Comparison of ENCODE assay signal across 20 mouse cellular contexts in the genomic region with DNA sequence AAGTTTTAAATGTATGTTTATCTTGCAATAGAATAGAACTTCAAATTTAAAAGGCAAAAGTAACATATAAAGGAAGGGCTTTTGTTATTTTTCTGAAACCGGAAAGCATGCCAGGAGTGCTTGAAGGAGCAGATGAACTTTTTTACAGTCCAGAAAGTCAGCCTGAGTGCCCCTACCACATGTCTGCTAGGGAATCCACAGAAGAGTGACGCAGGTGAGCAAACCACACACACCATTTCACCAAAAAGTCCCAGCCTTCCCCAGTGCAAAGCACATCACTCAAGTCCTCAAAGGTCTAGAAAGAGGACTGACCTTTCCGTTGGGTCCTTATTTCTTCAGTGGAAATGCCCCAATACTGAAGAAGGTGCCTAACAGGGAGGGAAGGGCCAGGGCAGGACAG. TPM values are rescaled to one million over a fixed set of nuclear protein-coding genes. Genes with fewer than 3 reads are reported as not detected.
DNase-seq lines count a peak whose midpoint lies in the region; ATAC-seq lines count a peak whose summit lies in the region.
"Had no signal": no experiment of that assay in that cellular context is flagged by ENCODE, and none has a peak within 500 bp of the region (broad histone marks: within the 10 kb centered on the region; RNA-seq: fewer than 3 reads in every experiment).

No protein-coding gene starts in this region.

- H3K36me3 ChIP-seq in liver, embryonic 12.5 days, result peaks cover 63% of the 10 kb centered on the region
- H3K36me3 ChIP-seq in liver, embryonic 11.5 days (ENCODE audit: control insufficient read depth, insufficient read depth, low read length), result no peaks in the 10 kb centered on the region
- H3K36me3 ChIP-seq: embryonic facial prominence, embryonic 13.5 days; heart, embryonic 13.5 days; hindbrain, embryonic 15.5 days had no signal

- H3K9ac ChIP-seq in liver, embryonic 12.5 days, result no peak overlapping the region
- H3K9ac ChIP-seq in liver, embryonic 11.5 days (ENCODE audit: low read depth, low read length), result no peak overlapping the region
- H3K9ac ChIP-seq: embryonic facial prominence, embryonic 13.5 days; forebrain, embryonic 13.5 days; heart, embryonic 13.5 days; hindbrain, embryonic 15.5 days had no signal

- DNase-seq in liver, embryonic 11.5 days (ENCODE audit: low spot score), result no peak
- peak; percentile 53 for DNase-seq in induced T-regulatory cell, adult 2 months (ENCODE audit: low read depth)
- no peak for DNase-seq in left cerebral cortex, adult 8-10 months (ENCODE audit: low spot score in 2 of 2)
- no peak for DNase-seq in lung, postnatal 36 days
- DNase-seq in thymus, postnatal 0 days (ENCODE audit: low spot score), result no peak
- DNase-seq: adrenal gland, postnatal 25 days; B cell, adult 2 months; cerebellum, adult 18-20 months; cerebellum, adult 9-11 months; cerebellum, postnatal 36 days; gastrocnemius, postnatal 36 days; heart, adult 11 months; heart, postnatal 36 days had no signal

- 83% methylated on average over 3 of the region's 3 CpGs for WGBS in liver, embryonic 12.5 days (ENCODE audit: insufficient replicate concordance)
- 84% methylated on average over 3 of the region's 3 CpGs for WGBS in liver, embryonic 11.5 days

- no peak for ATAC-seq in liver, embryonic 12.5 days
- no peak for ATAC-seq in liver, embryonic 11.5 days (replicated peaks; ENCODE audit: low FRiP score)
- ATAC-seq in CD4-positive, CD25-positive, alpha-beta regulatory T cell, adult 4 months, result peak; percentile 60
- ATAC-seq: forebrain, embryonic 13.5 days had no signal

- no peaks in the 10 kb centered on the region for H3K27me3 ChIP-seq in liver, embryonic 12.5 days (replicated peaks)
- no peaks in the 10 kb centered on the region for H3K27me3 ChIP-seq in liver, embryonic 11.5 days (replicated peaks; ENCODE audit: control insufficient read depth, insufficient read depth, low read length)
- H3K27me3 ChIP-seq: embryonic facial prominence, embryonic 13.5 days; forebrain, embryonic 13.5 days; heart, embryonic 13.5 days; hindbrain, embryonic 15.5 days had no signal

- H3K4me2 ChIP-seq in liver, embryonic 12.5 days, result no peak overlapping the region
- H3K4me2 ChIP-seq in liver, embryonic 11.5 days, result no peak overlapping the region
- H3K4me2 ChIP-seq: embryonic facial prominence, embryonic 13.5 days; forebrain, embryonic 13.5 days; heart, embryonic 13.5 days; hindbrain, embryonic 15.5 days had no signal

- H3K27ac ChIP-seq in liver, embryonic 12.5 days, result 0 out of 2 replicates have a peak overlapping the region, but pooled peaks have one; percentile 30
- H3K27ac ChIP-seq in liver, embryonic 11.5 days (ENCODE audit: low read depth, low read length), result no peak overlapping the region; the same call in 1 of the 2 replicates
- H3K27ac ChIP-seq: embryonic facial prominence, embryonic 13.5 days; forebrain, embryonic 13.5 days; heart, embryonic 13.5 days; hindbrain, embryonic 15.5 days had no signal

- peaks cover 88% of the 10 kb centered on the region for H3K4me1 ChIP-seq in liver, embryonic 12.5 days
- peaks cover 35% of the 10 kb centered on the region for H3K4me1 ChIP-seq in liver, embryonic 11.5 days (replicated peaks; ENCODE audit: control insufficient read depth, insufficient read depth, low read length)
- H3K4me1 ChIP-seq: embryonic facial prominence, embryonic 13.5 days; forebrain, embryonic 13.5 days; hindbrain, embryonic 15.5 days had no signal

- H3K9me3 ChIP-seq in liver, embryonic 12.5 days (replicated peaks), result no peaks in the 10 kb centered on the region
- no peaks in the 10 kb centered on the region for H3K9me3 ChIP-seq in liver, embryonic 11.5 days (ENCODE audit: control insufficient read depth, low read length)
- H3K9me3 ChIP-seq: embryonic facial prominence, embryonic 13.5 days; forebrain, embryonic 13.5 days; G1E; heart, embryonic 13.5 days; hindbrain, embryonic 15.5 days had no signal

- no peak overlapping the region for H3K4me3 ChIP-seq in liver, embryonic 12.5 days
- no peak overlapping the region for H3K4me3 ChIP-seq in liver, embryonic 11.5 days (ENCODE audit: low read depth, low read length)
- H3K4me3 ChIP-seq: embryonic facial prominence, embryonic 13.5 days; forebrain, embryonic 13.5 days; heart, embryonic 13.5 days; hindbrain, embryonic 15.5 days had no signal

RNA-seq across cellular contexts. Expression of gene Itga4, which starts 11.3 kb away (rescaled TPM):
- 36.9 and 39.3 TPM in 2 replicates for polyA plus RNA-seq in liver, embryonic 12.5 days (2016; fragmentation: Nextera tagmentation; extraction: Ambion mirVana)
- 35.5 and 38.9 TPM in 2 replicates for polyA plus RNA-seq in liver, embryonic 11.5 days (2014; fragmentation: Nextera tagmentation; extraction: Ambion mirVana)
- 100 to 1,000 TPM; 162 to 224 TPM for polyA plus RNA-seq in CD4-positive, CD25-positive, alpha-beta regulatory T cell, adult 4 months (2017; shearing (Covaris generic))
- 10 to 100 TPM in 1 of 4 experiments, 1 to 10 TPM in 3; 8.1 to 10.3 (median 8.9) TPM for total RNA-seq in left cerebral cortex, adult 8-10 months (2022)
- polyA plus RNA-seq in thymus, postnatal 0 days (2015; fragmentation: Nextera tagmentation; extraction: Ambion mirVana), result 20.3 and 24.6 TPM in 2 replicates
